23 mouse cellular contexts compared by ENCODE assay signal in the genomic region with DNA sequence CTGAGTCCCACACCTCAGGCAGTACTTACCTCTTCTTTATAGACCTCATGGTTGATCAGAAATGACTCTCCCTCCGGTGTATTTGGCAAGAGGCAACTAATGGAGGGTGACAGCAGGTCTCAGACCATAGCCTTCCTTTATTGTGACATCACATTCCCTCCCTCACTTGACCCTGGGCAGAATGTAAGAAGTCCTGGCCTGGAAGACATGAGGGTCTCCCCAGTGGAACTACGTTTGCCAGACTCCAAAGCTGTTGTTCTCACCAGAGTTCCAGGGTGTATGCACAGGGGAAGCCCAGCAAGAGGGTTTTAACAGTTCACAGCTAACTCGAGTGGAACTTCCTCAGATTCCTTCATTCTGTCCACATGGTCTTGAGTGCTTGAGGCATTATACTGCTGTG. TPM values are rescaled to one million over a fixed set of nuclear protein-coding genes. Genes with fewer than 3 reads are reported as not detected.
DNase-seq lines count a peak whose midpoint lies in the region; ATAC-seq and TF ChIP-seq lines count a peak whose summit lies in the region.
"Had no signal": no experiment of that assay in that cellular context is flagged by ENCODE, and none has a peak within 500 bp of the region (broad histone marks: within the 10 kb centered on the region; RNA-seq: fewer than 3 reads in every experiment).

Gene 2610528A11Rik (minus strand): TSS at position 101 of the 400 bp plus-strand sequence.

- no peaks in the 10 kb centered on the region; the same call in 1 of the 2 replicates for H3K36me3 ChIP-seq in intestine, embryonic 14.5 days (ENCODE audit: control insufficient read depth, insufficient read depth, low read length)
- H3K36me3 ChIP-seq in forebrain, postnatal 0 days (ENCODE audit: insufficient read depth), result no peaks in the 10 kb centered on the region; the same call in 1 of the 2 replicates
- H3K36me3 ChIP-seq: embryonic facial prominence, embryonic 13.5 days had no signal

- peaks cover 3% of the 10 kb centered on the region; the same call in 1 of the 2 replicates for H3K4me1 ChIP-seq in intestine, embryonic 14.5 days (replicated peaks; ENCODE audit: control insufficient read depth, insufficient read depth, low read length)
- no peaks in the 10 kb centered on the region for H3K4me1 ChIP-seq in forebrain, postnatal 0 days (ENCODE audit: insufficient read depth)
- H3K4me1 ChIP-seq: embryonic facial prominence, embryonic 13.5 days; forebrain, embryonic 15.5 days had no signal

- H3K9ac ChIP-seq in intestine, embryonic 14.5 days (ENCODE audit: low read length), result no peak within 1 kb of the TSS
- H3K9ac ChIP-seq in forebrain, postnatal 0 days, result no peak within 1 kb of the TSS
- H3K9ac ChIP-seq: embryonic facial prominence, embryonic 13.5 days; forebrain, embryonic 15.5 days; heart, embryonic 12.5 days had no signal

- H3K4me3 ChIP-seq in intestine, embryonic 14.5 days (ENCODE audit: low read depth, low read length), result no peak within 1 kb of the TSS
- H3K4me3 ChIP-seq in forebrain, postnatal 0 days (ENCODE audit: low read depth, low read length), result no peak within 1 kb of the TSS
- H3K4me3 ChIP-seq: embryonic facial prominence, embryonic 13.5 days; forebrain, embryonic 15.5 days; heart, embryonic 12.5 days had no signal

- intact Hi-C loops in heart, postnatal 25 days (cut with DNase I), result no loop called here

- WGBS in intestine, embryonic 14.5 days, result 77% methylated on average over 3 of the region's 3 CpGs
- 49% methylated on average over 3 of the region's 3 CpGs for WGBS in large intestine, adult 2 months
- WGBS in forebrain, postnatal 0 days, result 67% methylated on average over 3 of the region's 3 CpGs

- no peak for TF ChIP-seq CTCF in Patski (IDR thresholded peaks at IDR 0.05)
- no peak for TF ChIP-seq CTCF in forebrain, postnatal 0 days (IDR thresholded peaks at IDR 0.05; ENCODE audit: low read depth)

- peak; percentile 76 for DNase-seq in heart, adult 11 months
- no peak for DNase-seq in heart, postnatal 25 days (ENCODE audit: low spot score)
- no peak for DNase-seq in Patski (ENCODE audit: low read depth, low spot score)
- no peak for DNase-seq in intestine, embryonic 14.5 days (ENCODE audit: low spot score)
- DNase-seq in large intestine, adult 2 months (ENCODE audit: low read depth, low spot score), result no peak
- no peak for DNase-seq in embryo, embryonic 11 days
- no peak for DNase-seq in forebrain, postnatal 0 days
- DNase-seq: adrenal gland, adult 8-10 months; adrenal gland, postnatal 36 days; cerebellum, adult 11 months; cerebellum, adult 8-10 months; cerebellum, postnatal 14 days; gastrocnemius, postnatal 14 days; heart, postnatal 36 days had no signal

- H3K27ac ChIP-seq in intestine, embryonic 14.5 days (ENCODE audit: low read depth), result no peak within 1 kb of the TSS
- no peak within 1 kb of the TSS for H3K27ac ChIP-seq in forebrain, postnatal 0 days (ENCODE audit: low read depth, low read length)
- H3K27ac ChIP-seq: embryonic facial prominence, embryonic 13.5 days; forebrain, embryonic 15.5 days had no signal

- H3K9me3 ChIP-seq in intestine, embryonic 14.5 days (ENCODE audit: control insufficient read depth, low read length), result no peaks in the 10 kb centered on the region
- no peaks in the 10 kb centered on the region for H3K9me3 ChIP-seq in forebrain, postnatal 0 days (ENCODE audit: low read length)
- H3K9me3 ChIP-seq: embryonic facial prominence, embryonic 13.5 days; forebrain, embryonic 15.5 days; heart, embryonic 12.5 days had no signal

- no peak within 1 kb of the TSS for H3K4me2 ChIP-seq in intestine, embryonic 14.5 days (ENCODE audit: low read length)
- no peak within 1 kb of the TSS for H3K4me2 ChIP-seq in forebrain, postnatal 0 days (ENCODE audit: low read depth)
- H3K4me2 ChIP-seq: embryonic facial prominence, embryonic 13.5 days; forebrain, embryonic 15.5 days; heart, embryonic 12.5 days had no signal

- POLR2A ChIA-PET in Patski (lab: Charles Lee), result interaction anchor here (0.8 kb wide), 1 partner anchor 13 kb away, joined by 3 read pairs; no protein-coding TSS in a partner anchor

- CTCF ChIA-PET in Patski (lab: Charles Lee), result no interaction called here

- no peaks in the 10 kb centered on the region for H3K27me3 ChIP-seq in Patski
- no peaks in the 10 kb centered on the region for H3K27me3 ChIP-seq in intestine, embryonic 14.5 days (replicated peaks; ENCODE audit: control insufficient read depth, insufficient read depth, low read length)
- no peaks in the 10 kb centered on the region for H3K27me3 ChIP-seq in forebrain, postnatal 0 days (ENCODE audit: insufficient read depth, low read length)
- H3K27me3 ChIP-seq: embryonic facial prominence, embryonic 13.5 days; forebrain, embryonic 15.5 days had no signal

- in situ Hi-C loops in Patski (cut with MboI; ENCODE audit: low pct_unique_long_range_greater_than_20kb), result no loop called here

- peak; percentile 10 for ATAC-seq in Patski
- ATAC-seq in intestine, embryonic 14.5 days (replicated peaks; ENCODE audit: low FRiP score, low TSS enrichment, low read depth), result no peak
- ATAC-seq in erythroblast, adult 5-6 weeks (replicated peaks; ENCODE audit: low FRiP score, poor library complexity, severe bottlenecking), result no peak
- ATAC-seq in forebrain, postnatal 0 days, result no peak
- ATAC-seq: activated CD4-positive, CD25-positive, alpha-beta regulatory T cell, adult 4 months; forebrain, embryonic 15.5 days; hindbrain, embryonic 16.5 days; inflammation-experienced regulatory T-cells, adult 6 months had no signal

RNA-seq across cellular contexts. Expression of gene 2610528A11Rik, which starts in this region (rescaled TPM):
- total RNA-seq in heart, postnatal 25 days (2021), result under 1 TPM in 1 of 2 experiments, not detected in 1; 0.60 TPM
- not detected for polyA plus RNA-seq in Patski (2021)
- polyA plus RNA-seq in intestine, embryonic 14.5 days (2014; fragmentation: Nextera tagmentation; extraction: Ambion mirVana), result 31.9 and 42.4 TPM in 2 replicates
- polyA plus RNA-seq in large intestine, adult 2 months (2012; rRNA removed), result 12.6 and 32.2 TPM in 2 replicates
- total RNA-seq in erythroblast, adult 5-6 weeks (2015; ENCODE audit: low replicate concordance), result not detected in 2 replicates
- not detected in 2 replicates for total RNA-seq in erythroblast, adult 5-6 weeks (2017; ENCODE audit: low replicate concordance)
- 1.2 TPM in 1 of 2 replicates, not detected in the other for total RNA-seq in forebrain, postnatal 0 days (2014; rRNA removed)
- polyA plus RNA-seq in forebrain, postnatal 0 days (2015; fragmentation: Nextera tagmentation; extraction: Ambion mirVana), result 0.28 and 1.4 TPM in 2 replicates
- total RNA-seq: heart, adult 8-10 months; heart, postnatal 36 days; MEL had no signal
- polyA plus RNA-seq: inflammation-experienced regulatory T-cells, adult 6 months had no signal

Comparison
In these comparisons a context has a peak if more than half of its experiments do, and no peak if none do; other contexts are left out.
1. Peak in ATAC-seq in Patski; RNA of the gene not detected or under 1 TPM.